Mouse (Mus musculus) heart, adult 18-20 months (tissue): ENCODE results near the gene Myct1. TPM values are rescaled to one million over a fixed set of nuclear protein-coding genes. Genes with fewer than 3 reads are reported as not detected.
A peak's percentile ranks its signal among the peaks of the same experiment; 100 is the strongest.

Experiments
- DNase-seq, 2 experiments: peaks; one replicate each; pipeline ENCODE4 v3.0.0; 2021 to 2022; ENCODE audit warnings: mixed read lengths in 1 of 2
- total RNA-seq, 2 experiments: library from RNA; stranded (reverse); gene quantifications; 2 replicates each; pipeline ENCODE4 v1.2.3; 2021

The Myct1 gene
- total RNA-seq, 2 experiments from 2014 or later: 7.5 to 9.0 TPM

GRCm38 (mm10) chr10:5615186-5616040 is 21.8 kb downstream of the Myct1 start:
- no peak for DNase-seq

GRCm38 (mm10) chr10:5626268-5626667 is 32.7 kb downstream of the Myct1 start:
- DNase-seq: no peak

GRCm38 (mm10) chr10:5633672-5634200 is 40.2 kb downstream of the Myct1 start:
- peak; percentile 7 to 8 for DNase-seq

GRCm38 (mm10) chr10:5634336-5634735 is 40.8 kb downstream of the Myct1 start:
- peak; percentile 41 to 42 for DNase-seq

GRCm38 (mm10) chr10:5637322-5637721 is 43.7 kb downstream of the Myct1 start:
- no peak for DNase-seq

GRCm38 (mm10) chr10:5639112-5639511 is 45.5 kb downstream of the Myct1 start, which contains the start of gene Vip:
Gene Vip (plus strand): TSS chr10:5639218.
- DNase-seq: no peak

Other genes starting within 250 kb of the Myct1 start
- 10 to 100 TPM; 61.8 to 62.6 TPM for gene Syne1, start 42.3 kb upstream of the Myct1 start, total RNA-seq
- not detected for gene Vip, start 45.4 kb downstream of the Myct1 start, total RNA-seq
- under 1 TPM; 0.67 to 0.79 TPM for gene Fbxo5, start 211.8 kb downstream of the Myct1 start, total RNA-seq
- gene Mtrf1l, start 230.1 kb downstream of the Myct1 start, total RNA-seq: 1 to 10 TPM; 9.2 to 9.7 TPM